Mouse (Mus musculus): Measurements from ENCODE around the gene Hint2.

The Hint2 gene

DNA sequence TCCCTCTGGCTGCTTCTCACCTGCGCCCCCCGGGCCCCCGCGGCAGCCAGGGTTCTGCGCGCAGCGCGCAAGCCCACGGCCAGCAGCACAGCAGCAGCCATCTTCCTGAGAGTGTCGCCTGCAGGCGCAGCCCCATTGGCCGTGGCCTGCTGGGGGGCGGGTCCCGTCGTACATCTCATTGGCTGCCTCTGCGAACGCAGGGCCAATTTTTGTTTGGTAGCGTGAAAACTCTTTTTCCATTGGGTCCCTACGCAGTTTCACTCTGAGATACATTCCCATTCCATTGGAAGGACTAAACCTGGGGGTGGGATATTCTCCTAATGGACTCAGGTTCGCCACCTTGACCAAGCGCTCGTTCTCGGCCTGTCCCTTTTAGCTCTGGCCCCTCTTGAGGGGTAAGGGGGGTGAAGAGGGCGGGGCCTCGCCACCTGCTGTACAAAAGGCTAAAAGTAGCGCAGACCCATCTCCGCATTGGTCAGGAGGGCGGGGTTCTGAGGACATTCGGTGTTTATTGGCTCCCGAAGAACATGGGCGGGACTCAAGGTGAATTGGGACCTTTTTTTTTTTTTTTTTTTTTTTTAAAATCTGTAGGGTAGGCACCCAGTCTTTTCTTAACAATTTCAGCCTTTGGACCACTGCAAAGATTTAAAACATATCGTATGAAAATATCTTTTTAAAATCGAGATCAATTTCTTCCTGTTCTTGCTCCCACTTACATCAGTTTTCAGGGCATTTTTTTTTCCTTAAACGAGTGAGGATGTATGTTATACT lies at the start of gene Hint2:
Hint2 (minus strand) TSS at position 128 of the 771 bp plus-strand sequence.
- DNase-seq, result peak; percentile 98

GRCm38 (mm10) chr4:43705991-43706390 lies 49.7 kb upstream of the Hint2 start:
- no peak for DNase-seq

DNA sequence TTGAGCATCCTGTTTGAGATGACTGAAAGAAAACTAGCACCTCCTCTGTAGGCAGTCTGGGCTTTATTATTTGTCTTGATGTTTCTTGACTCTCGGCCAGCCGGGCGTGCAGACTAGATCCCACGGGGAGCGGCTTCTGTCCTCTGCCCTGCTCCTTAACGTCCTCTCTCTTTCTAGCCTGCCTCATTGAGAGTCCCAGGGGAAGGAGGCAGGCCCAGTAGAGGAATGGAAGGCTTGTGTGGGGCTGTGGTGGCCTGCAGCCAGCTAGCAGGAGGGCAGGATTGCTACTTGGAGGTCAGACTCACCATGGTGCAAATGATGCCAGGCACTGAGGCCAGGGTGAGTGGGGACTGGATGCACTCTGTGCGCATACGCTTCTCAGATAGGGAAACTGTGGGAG lies 47.6 kb upstream of the Hint2 start:
- DNase-seq, result peak; percentile 29

DNA sequence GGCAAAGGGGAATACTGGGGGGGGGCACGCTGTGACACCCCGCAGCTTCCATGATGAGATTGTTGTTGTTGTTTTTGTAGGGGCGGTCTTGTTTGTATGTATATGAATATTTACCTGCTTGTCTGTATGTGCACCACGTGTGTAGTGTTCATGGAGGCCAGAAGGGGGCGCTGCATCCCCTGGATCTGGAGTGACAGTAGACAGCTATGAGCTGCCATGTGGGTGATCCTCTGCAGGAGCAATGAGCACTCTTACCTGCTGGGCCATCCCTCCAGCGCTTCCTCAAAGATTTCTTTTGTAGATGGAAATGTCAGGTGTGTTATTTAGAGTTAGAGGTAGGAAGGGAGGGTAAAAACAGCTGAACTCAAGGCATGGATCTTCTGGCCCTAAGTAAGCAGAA lies 47.2 kb upstream of the Hint2 start:
- DNase-seq, result no peak

- no peak for DNase-seq
Measured at GRCm38 (mm10) chr4:43700707-43701106, 44.4 kb upstream of the Hint2 start, which contains the start of gene Olfr70. Gene Olfr70, minus strand, starts transcription at chr4:43700807.

- DNase-seq, result no peak
Measured at GRCm38 (mm10) chr4:43696561-43696960, 40.3 kb upstream of the Hint2 start.

GRCm38 (mm10) chr4:43695249-43695671 lies 39.0 kb upstream of the Hint2 start:
- peak; percentile 83 for DNase-seq

GRCm38 (mm10) chr4:43694439-43695248 lies 38.4 kb upstream of the Hint2 start:
- DNase-seq, result no peak

- DNase-seq, result peak; percentile 71
Measured at GRCm38 (mm10) chr4:43693806-43694241, 37.6 kb upstream of the Hint2 start.

DNA sequence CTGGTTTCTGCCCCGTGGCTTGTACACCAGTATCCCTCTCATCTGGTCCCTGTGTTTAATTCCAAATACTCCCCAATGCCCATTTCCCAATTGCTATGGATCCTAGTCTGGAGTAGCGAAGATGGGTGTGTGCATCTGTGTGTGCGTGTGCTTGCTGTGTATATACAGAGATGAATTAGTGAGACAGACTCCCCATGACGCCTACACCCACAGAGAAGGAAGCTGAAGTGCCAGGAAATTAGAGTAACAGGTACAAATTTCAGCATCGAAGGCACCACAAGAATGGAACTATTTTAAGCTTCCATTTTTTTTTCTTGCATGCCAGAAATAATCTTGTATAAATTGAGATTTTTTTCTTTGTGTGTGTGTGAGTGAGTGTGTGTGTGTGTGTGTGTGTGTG lies 34.8 kb upstream of the Hint2 start:
- DNase-seq, result no peak

- no peak for DNase-seq
Measured at GRCm38 (mm10) chr4:43690021-43690420, 33.8 kb upstream of the Hint2 start.

- peak; percentile 43 for DNase-seq
Measured at GRCm38 (mm10) chr4:43679416-43680043, 23.3 kb upstream of the Hint2 start.

GRCm38 (mm10) chr4:43678541-43678940 lies 22.3 kb upstream of the Hint2 start:
- no peak for DNase-seq

DNA sequence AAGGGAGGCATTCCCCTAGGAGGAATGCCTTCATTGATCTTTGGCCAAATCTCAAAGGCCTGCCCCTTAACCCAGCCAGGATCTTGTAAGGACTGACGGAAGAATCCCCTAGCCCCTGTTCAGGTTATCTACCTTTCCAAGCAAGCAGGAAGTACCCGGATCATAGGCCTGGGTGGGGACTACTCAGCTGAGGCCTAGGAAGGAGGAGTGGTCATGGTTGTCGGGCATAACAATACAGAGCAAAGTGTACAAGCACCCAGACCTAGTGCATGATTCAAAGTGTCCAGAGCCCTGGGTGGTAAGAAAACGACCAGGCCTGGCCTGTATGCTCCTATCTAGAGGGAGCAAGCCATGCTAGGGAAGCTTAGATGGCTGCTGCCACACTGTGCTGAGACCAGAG lies 19.3 kb upstream of the Hint2 start:
- DNase-seq, result no peak

- no peak for DNase-seq
Measured at GRCm38 (mm10) chr4:43674974-43675373, 18.7 kb upstream of the Hint2 start.

- peak; percentile 31 for DNase-seq
Measured at GRCm38 (mm10) chr4:43673703-43674102, 17.4 kb upstream of the Hint2 start.

GRCm38 (mm10) chr4:43672070-43672469 lies 15.8 kb upstream of the Hint2 start:
- peak; percentile 96 for DNase-seq

DNA sequence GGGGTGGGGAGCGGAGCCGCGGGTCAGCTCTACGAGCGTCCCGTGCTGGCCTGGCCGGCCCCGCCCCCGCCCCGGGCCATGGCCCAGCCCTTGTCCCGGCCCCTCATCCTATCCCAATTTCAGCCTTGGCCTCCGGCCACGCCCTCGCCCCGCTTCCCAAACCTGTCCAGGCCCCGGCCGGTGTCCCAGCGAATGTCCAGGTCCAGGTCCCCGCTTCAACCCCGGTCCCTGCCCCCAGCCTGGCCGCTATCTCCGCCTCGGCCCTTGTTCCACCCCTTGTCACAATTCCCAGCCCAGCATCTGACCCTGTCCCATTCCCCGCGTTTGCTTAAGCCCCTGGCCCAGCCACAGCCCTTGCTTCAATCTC lies 13.1 kb upstream of the Hint2 start:
- peak; percentile 82 for DNase-seq

DNA sequence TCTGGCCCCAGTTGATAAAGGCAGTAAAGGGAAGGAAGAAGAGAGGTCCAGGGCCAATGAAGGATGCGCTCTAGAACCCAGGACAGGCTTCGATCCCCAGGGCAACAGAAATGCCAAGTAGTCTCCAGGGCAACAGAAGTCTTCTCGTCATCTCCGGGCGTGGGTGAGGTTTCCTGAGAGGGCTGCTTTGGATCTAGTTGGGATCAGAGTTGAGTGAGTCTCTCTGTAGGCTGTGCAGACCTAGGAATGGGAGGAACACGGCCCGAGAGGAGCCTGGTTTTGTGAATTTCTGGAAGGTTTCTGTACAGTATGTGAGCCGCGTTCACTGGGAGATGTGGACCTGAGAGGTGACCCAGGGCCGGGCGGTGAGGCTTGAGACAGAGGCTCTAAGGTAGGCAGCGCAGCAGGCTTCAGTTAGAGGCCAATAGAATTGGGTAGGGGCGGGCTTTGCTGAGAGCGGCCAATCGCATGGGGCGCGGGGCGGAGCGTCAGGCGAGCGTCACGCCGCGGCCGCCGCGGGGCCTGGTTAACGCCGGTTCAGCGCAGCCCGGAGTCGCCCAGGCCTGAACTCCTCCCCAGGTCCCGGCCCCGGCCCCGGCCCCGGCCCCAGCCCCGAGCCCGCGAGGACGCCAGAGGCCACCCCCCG lies 12.6 kb upstream of the Hint2 start, which contains the start of the genes Tmem8b and Fam221b:
Tmem8b (plus strand) TSS at position 190 of the 646 bp plus-strand sequence.
Fam221b (minus strand) TSS at position 364 of the 646 bp plus-strand sequence.
- peak; percentile 94 for DNase-seq

DNA sequence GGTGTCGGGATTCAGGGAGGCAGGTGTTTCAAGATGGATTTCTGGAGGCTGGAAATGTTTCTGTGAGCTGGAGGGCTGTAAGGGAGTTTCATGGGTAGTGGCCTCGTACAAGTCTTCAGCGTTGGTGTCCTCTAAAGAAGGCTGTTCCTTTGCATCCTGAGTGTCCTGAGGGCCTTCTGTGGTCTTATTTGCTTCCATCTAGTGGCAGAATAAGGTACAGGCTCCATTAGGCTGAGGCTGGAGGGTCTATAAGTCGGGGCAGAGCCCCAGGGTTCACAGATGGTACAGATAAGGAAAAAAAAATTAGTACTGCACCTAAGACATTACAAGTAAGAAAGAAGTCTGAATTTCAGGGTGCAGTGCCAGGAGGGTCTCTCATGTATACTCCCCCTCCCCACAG lies 10.1 kb upstream of the Hint2 start:
- DNase-seq, result peak; percentile 41

GRCm38 (mm10) chr4:43657146-43657545 lies 880 bp upstream of the Hint2 start:
- no peak for DNase-seq

- no peak for DNase-seq
Measured at GRCm38 (mm10) chr4:43655656-43656338, 469 bp downstream of the Hint2 start.
